Mouse (Mus musculus) megakaryocyte, embryonic 14.5 days (primary cell): Measurements from ENCODE around the gene L3mbtl2. TPM values are rescaled to one million over a fixed set of nuclear protein-coding genes. Genes with fewer than 3 reads are reported as not detected.

Experiments
- H3K27me3 ChIP-seq: replicated peaks from 2 replicates; pipeline ENCODE3; 2012; ENCODE audit warnings: inconsistent platforms
- H3K36me3 ChIP-seq: replicated peaks from 2 replicates; pipeline ENCODE3; 2012; ENCODE audit warnings: low read length, inconsistent platforms, mixed read lengths
- H3K4me1 ChIP-seq: 2 replicates; pipeline ENCODE4 v1.6.1; 2012; ENCODE audit warnings: inconsistent platforms
- H3K4me3 ChIP-seq: replicated peaks from 2 replicates; pipeline ENCODE3; 2012; ENCODE audit warnings: moderate library complexity, mild to moderate bottlenecking, inconsistent platforms
- H3K9me3 ChIP-seq: 2 replicates; pipeline ENCODE4 v1.6.1; 2012; ENCODE audit warnings: inconsistent platforms
- FLI1 ChIP-seq: IDR thresholded peaks from 2 replicates; pipeline ENCODE4 v1.6.1; 2012; ENCODE audit warnings: low read length, inconsistent platforms, mixed read lengths
- GATA1 ChIP-seq: IDR thresholded peaks from 3 replicates; pipeline ENCODE4 v1.6.1; 2012; ENCODE audit warnings: mixed read lengths, low read length, inconsistent platforms, borderline replicate concordance
- polyA plus RNA-seq: library from polyadenylated mRNA; stranded (reverse); fragments of >175 nt; gene quantifications from 2 replicates; pipeline ENCODE4 v1.2.3, GENCODE M21; 2012; ENCODE audit warnings: low replicate concordance; ENCODE audit not compliant: insufficient read depth

L3mbtl2 gene
- polyA plus RNA-seq, result 3.1 and 6.9 TPM in 2 replicates

- peaks cover 22% of the 10 kb centered on the region for H3K36me3 ChIP-seq
- H3K4me1 ChIP-seq, result peaks cover 25% of the 10 kb centered on the region
- H3K27me3 ChIP-seq, result no peaks in the 10 kb centered on the region
- TF ChIP-seq GATA1 (no peak), FLI1 (no peak)
- no peaks in the 10 kb centered on the region for H3K9me3 ChIP-seq
- peak within 1 kb of the TSS; percentile 98 for H3K4me3 ChIP-seq
Observed at GRCm38 (mm10) chr15:81663697-81664561, at the start of gene L3mbtl2. TSS of gene L3mbtl2 (plus strand) at chr15:81663889.

GRCm38 (mm10) chr15:81649516-81650455, 13.9 kb upstream of the L3mbtl2 start:
- H3K36me3 ChIP-seq, result peaks cover 76% of the 10 kb centered on the region
- H3K4me1 ChIP-seq, result no peaks in the 10 kb centered on the region
- peaks cover 7% of the 10 kb centered on the region; the same call in 1 of the 2 replicates for H3K9me3 ChIP-seq
- no peak for TF ChIP-seq GATA1
- no peaks in the 10 kb centered on the region for H3K27me3 ChIP-seq
- H3K4me3 ChIP-seq, result no peak overlapping the region

- Histone ChIP-seq H3K27me3 (peaks cover 1% of the 10 kb centered on the region), H3K9me3 (peaks cover 7% of the 10 kb centered on the region; the same call in 1 of the 2 replicates), H3K4me1 (no peaks in the 10 kb centered on the region), H3K4me3 (no peak overlapping the region), H3K36me3 (peaks cover 67% of the 10 kb centered on the region)
- TF ChIP-seq FLI1, result no peak
- TF ChIP-seq GATA1, result no peak
Observed at GRCm38 (mm10) chr15:81650636-81651035, 13.1 kb upstream of the L3mbtl2 start.

- Histone ChIP-seq H3K4me1 (peaks cover 15% of the 10 kb centered on the region; the same call in 1 of the 2 replicates), H3K4me3 (no peak overlapping the region), H3K27me3 (peaks cover 2% of the 10 kb centered on the region), H3K9me3 (no peaks in the 10 kb centered on the region), H3K36me3 (no peaks in the 10 kb centered on the region)
- TF ChIP-seq FLI1 (no peak), GATA1 (no peak)
Observed at GRCm38 (mm10) chr15:81661701-81662100, 2.0 kb upstream of the L3mbtl2 start.

- Histone ChIP-seq H3K9me3 (no peaks in the 10 kb centered on the region), H3K36me3 (peaks cover 16% of the 10 kb centered on the region), H3K4me1 (peaks cover 25% of the 10 kb centered on the region), H3K27me3 (no peaks in the 10 kb centered on the region), H3K4me3 (peak overlapping the region; percentile 98)
- no peak for TF ChIP-seq FLI1
Observed at GRCm38 (mm10) chr15:81663281-81663680, 408 bp upstream of the L3mbtl2 start.

GRCm38 (mm10) chr15:81666957-81667356, 3.3 kb downstream of the L3mbtl2 start:
- Histone ChIP-seq H3K4me3 (no peak overlapping the region), H3K27me3 (no peaks in the 10 kb centered on the region), H3K9me3 (no peaks in the 10 kb centered on the region), H3K36me3 (peaks cover 50% of the 10 kb centered on the region), H3K4me1 (peaks cover 25% of the 10 kb centered on the region)
- TF ChIP-seq FLI1, result no peak
- TF ChIP-seq GATA1, result no peak

GRCm38 (mm10) chr15:81670231-81670640, 6.5 kb downstream of the L3mbtl2 start:
- Histone ChIP-seq H3K4me1 (peaks cover 17% of the 10 kb centered on the region), H3K9me3 (no peaks in the 10 kb centered on the region), H3K27me3 (no peaks in the 10 kb centered on the region), H3K36me3 (peaks cover 77% of the 10 kb centered on the region), H3K4me3 (no peak overlapping the region)
- no peak for TF ChIP-seq GATA1

- peaks cover 87% of the 10 kb centered on the region for H3K36me3 ChIP-seq
Observed at GRCm38 (mm10) chr15:81676637-81677036, 12.9 kb downstream of the L3mbtl2 start.

GRCm38 (mm10) chr15:81680301-81680805, 16.7 kb downstream of the L3mbtl2 start:
- H3K27me3 ChIP-seq, result no peaks in the 10 kb centered on the region
- H3K9me3 ChIP-seq, result no peaks in the 10 kb centered on the region
- peaks cover 93% of the 10 kb centered on the region for H3K36me3 ChIP-seq
- no peak overlapping the region for H3K4me3 ChIP-seq
- no peak for TF ChIP-seq GATA1
- TF ChIP-seq FLI1, result no peak
- peaks cover 16% of the 10 kb centered on the region for H3K4me1 ChIP-seq

More at GRCm38 (mm10) chr15:81676637-81677036, 12.9 kb downstream of the L3mbtl2 start:
- Histone ChIP-seq H3K4me3 (no peak overlapping the region), H3K9me3 (no peaks in the 10 kb centered on the region), H3K27me3 (no peaks in the 10 kb centered on the region), H3K4me1 (peaks cover 16% of the 10 kb centered on the region)
- TF ChIP-seq GATA1 (no peak), FLI1 (no peak)
